ENCODE assay signal across 15 mouse cellular contexts in genomic region chr17:15229159-15229558, GRCm38 (mm10).
"Had no signal": no experiment of that assay in that cellular context is flagged by ENCODE, and none has a peak within 500 bp of the region (broad histone marks: within the 10 kb centered on the region; RNA-seq: fewer than 3 reads in every experiment).

No protein-coding gene starts in this region.

- H3K4me2 ChIP-seq: limb, embryonic 15.5 days; liver, embryonic 12.5 days; lung, embryonic 14.5 days; neural tube, embryonic 13.5 days had no signal

- H3K27me3 ChIP-seq: limb, embryonic 15.5 days; liver, embryonic 12.5 days; neural tube, embryonic 13.5 days had no signal

- H3K9ac ChIP-seq: limb, embryonic 15.5 days; liver, embryonic 12.5 days; lung, embryonic 14.5 days; neural tube, embryonic 13.5 days had no signal

- H3K9me3 ChIP-seq: limb, embryonic 15.5 days; liver, embryonic 12.5 days; midbrain, embryonic 10.5 days; neural tube, embryonic 13.5 days had no signal

- H3K4me1 ChIP-seq: liver, embryonic 12.5 days; midbrain, embryonic 10.5 days; neural tube, embryonic 13.5 days had no signal

- H3K27ac ChIP-seq: kidney, postnatal 0 days; liver, embryonic 12.5 days; midbrain, embryonic 10.5 days; neural tube, embryonic 13.5 days had no signal

- DNase-seq: kidney, adult 9 months; kidney, postnatal 36 days; left cerebral cortex, postnatal 4 days; lung, embryonic 14.5 days; lung, postnatal 10 days; lung, postnatal 4 days; right cerebral cortex, postnatal 4 days; spleen, adult 18-20 months; thymus, postnatal 36 days had no signal

- ATAC-seq: liver, embryonic 12.5 days; midbrain, embryonic 16.5 days had no signal

- H3K36me3 ChIP-seq: limb, embryonic 15.5 days; liver, embryonic 12.5 days; midbrain, embryonic 10.5 days; neural tube, embryonic 13.5 days had no signal

- H3K4me3 ChIP-seq: limb, embryonic 15.5 days; liver, embryonic 12.5 days; midbrain, embryonic 10.5 days; neural tube, embryonic 13.5 days had no signal
